Mouse (Mus musculus): ENCODE results near the gene Gpd2.

GRCm38 (mm10) chr2:57356222-57356822 is 118.9 kb downstream of the Gpd2 start:
- no peak for TF ChIP-seq MYOD1 (IDR thresholded peaks at IDR 0.05; ENCODE audit: control insufficient read depth in 1 of 3, insufficient read length in 2 of 3, low read depth in 2 of 3)
- no peak for TF ChIP-seq POLR2A (IDR thresholded peaks at IDR 0.05; ENCODE audit: insufficient read length, low read depth)
- TF ChIP-seq TCF12 (IDR thresholded peaks at IDR 0.05; ENCODE audit: insufficient read depth, poor library complexity, severe bottlenecking): no peak
- TF ChIP-seq POLR2AphosphoS2 (IDR thresholded peaks at IDR 0.05; ENCODE audit: insufficient read length, low read depth): no peak
